Mouse (Mus musculus): ENCODE measurements around the gene Pycard.

DNA sequence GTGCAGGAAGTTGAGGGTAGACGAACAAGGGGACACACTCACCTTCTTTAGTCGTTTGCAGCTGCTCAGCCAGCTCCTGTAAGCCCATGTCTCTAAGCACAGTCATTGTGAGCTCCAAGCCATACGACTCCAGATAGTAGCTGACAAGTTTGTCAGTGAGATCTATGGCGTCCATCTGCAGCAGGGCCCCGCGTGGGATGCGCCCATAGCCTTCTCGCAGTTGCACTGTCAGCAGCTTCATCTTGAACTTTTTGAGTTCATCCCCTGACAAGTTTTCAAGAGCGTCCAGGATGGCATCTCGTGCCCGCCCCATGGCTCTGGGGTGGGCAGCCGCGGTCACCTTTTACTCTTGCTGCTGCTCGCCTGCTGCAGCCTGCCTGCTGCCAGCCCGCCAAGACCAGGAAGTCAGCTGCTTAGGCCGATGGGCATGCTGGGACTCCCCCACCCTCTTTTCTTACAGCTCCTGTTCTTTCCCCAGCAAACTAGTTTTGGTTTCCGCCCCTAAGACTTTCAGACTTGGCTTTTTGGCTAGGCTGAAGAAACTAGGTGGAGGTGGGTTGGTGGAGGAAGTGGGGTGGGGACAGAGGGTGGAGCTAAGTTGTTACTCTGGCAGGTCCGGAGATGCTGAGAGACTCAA, at the start of gene Pycard:
- TF ChIP-seq CTCF (IDR thresholded peaks at IDR 0.05; ENCODE audit: control insufficient read depth, insufficient read depth, low read length) (no peak), POLR2A (IDR thresholded peaks at IDR 0.05; ENCODE audit: borderline replicate concordance, control insufficient read depth, low read depth, low read length) (peak; percentile 87; the same call in 1 of the 2 replicates)
